16 mouse cellular contexts compared by ENCODE assay signal in genomic region chr7:74719321-74719720, GRCm38 (mm10).
DNase-seq lines count a peak whose midpoint lies in the region; ATAC-seq and TF ChIP-seq lines count a peak whose summit lies in the region.
"Had no signal": no experiment of that assay in that cellular context is flagged by ENCODE, and none has a peak within 500 bp of the region (broad histone marks: within the 10 kb centered on the region; RNA-seq: fewer than 3 reads in every experiment).

No protein-coding gene starts in this region.

- no peaks in the 10 kb centered on the region for H3K9me3 ChIP-seq in lung, postnatal 0 days (ENCODE audit: low read length)
- H3K9me3 ChIP-seq in hindbrain, postnatal 0 days (ENCODE audit: low read length), result no peaks in the 10 kb centered on the region
- H3K9me3 ChIP-seq: forebrain, embryonic 15.5 days; hindbrain, embryonic 15.5 days; liver, embryonic 12.5 days; lung, embryonic 15.5 days had no signal

- DNase-seq in layer of hippocampus, adult 18-20 months (ENCODE audit: low spot score in 2 of 2), result peak; percentile 30 to 68
- no peak for DNase-seq in layer of hippocampus, adult 9-10 months (ENCODE audit: low spot score)
- peak; percentile 44 to 55 for DNase-seq in left cerebral cortex, adult 2 months (ENCODE audit: extremely low spot score in 1 of 2, low spot score in 2 of 2)
- DNase-seq in right cerebral cortex, postnatal 25 days, result peak; percentile 44
- no peak for DNase-seq in lung, postnatal 0 days (ENCODE audit: low spot score)
- no peak for DNase-seq in hindbrain, postnatal 0 days (ENCODE audit: low spot score)
- DNase-seq: adrenal gland, postnatal 14 days; cerebellum, adult 9-11 months; gastrocnemius, postnatal 10 days; kidney, adult 18-20 months had no signal

- TF ChIP-seq EP300 in lung, postnatal 0 days (IDR thresholded peaks at IDR 0.05), result no peak

- 93% methylated on average over 14 of the region's 14 CpGs for WGBS in lung, postnatal 0 days
- WGBS in hindbrain, postnatal 0 days, result 93% methylated on average over 14 of the region's 14 CpGs

- H3K27ac ChIP-seq in left cerebral cortex, adult 2 months, result no peak overlapping the region
- H3K27ac ChIP-seq in lung, postnatal 0 days (ENCODE audit: low read length), result no peak overlapping the region
- H3K27ac ChIP-seq in hindbrain, postnatal 0 days, result no peak overlapping the region
- H3K27ac ChIP-seq: forebrain, embryonic 15.5 days; hindbrain, embryonic 15.5 days; liver, embryonic 12.5 days; lung, embryonic 15.5 days had no signal

- intact Hi-C loops in left cerebral cortex, adult 2 months (cut with DNase I), result loop anchor here (5.0 to 10.0 kb wide), 4 partner anchors 155 to 383 kb away; no protein-coding TSS in a partner anchor

- H3K27me3 ChIP-seq in lung, postnatal 0 days (replicated peaks; ENCODE audit: insufficient read depth, low read length), result no peaks in the 10 kb centered on the region
- H3K27me3 ChIP-seq in hindbrain, postnatal 0 days (ENCODE audit: insufficient read depth, low read length), result no peaks in the 10 kb centered on the region
- H3K27me3 ChIP-seq: forebrain, embryonic 15.5 days; hindbrain, embryonic 15.5 days; liver, embryonic 12.5 days; lung, embryonic 15.5 days had no signal

- H3K9ac ChIP-seq in lung, postnatal 0 days (replicated peaks; ENCODE audit: low read depth), result no peak overlapping the region
- H3K9ac ChIP-seq in hindbrain, postnatal 0 days (replicated peaks; ENCODE audit: low read length), result no peak overlapping the region
- H3K9ac ChIP-seq: forebrain, embryonic 15.5 days; hindbrain, embryonic 15.5 days; liver, embryonic 12.5 days; lung, embryonic 15.5 days had no signal

- no peaks in the 10 kb centered on the region for H3K4me1 ChIP-seq in lung, postnatal 0 days (ENCODE audit: insufficient read depth, low read depth, low read length)
- H3K4me1 ChIP-seq in hindbrain, postnatal 0 days (ENCODE audit: insufficient read depth, low read length), result no peaks in the 10 kb centered on the region
- H3K4me1 ChIP-seq: forebrain, embryonic 15.5 days; hindbrain, embryonic 15.5 days; liver, embryonic 12.5 days had no signal

- no peak overlapping the region for H3K4me2 ChIP-seq in lung, postnatal 0 days (replicated peaks; ENCODE audit: low read depth, low read length)
- no peak overlapping the region for H3K4me2 ChIP-seq in hindbrain, postnatal 0 days (ENCODE audit: low read depth, low read length)
- H3K4me2 ChIP-seq: forebrain, embryonic 15.5 days; hindbrain, embryonic 15.5 days; liver, embryonic 12.5 days had no signal

- no peak overlapping the region for H3K4me3 ChIP-seq in left cerebral cortex, adult 2 months
- no peak overlapping the region for H3K4me3 ChIP-seq in lung, postnatal 0 days (ENCODE audit: low read depth, low read length)
- no peak overlapping the region for H3K4me3 ChIP-seq in hindbrain, postnatal 0 days (ENCODE audit: low read length)
- H3K4me3 ChIP-seq: forebrain, embryonic 15.5 days; hindbrain, embryonic 15.5 days; liver, embryonic 12.5 days; lung, embryonic 15.5 days had no signal

- peak; percentile 92 for ATAC-seq in frontal cortex, adult (ENCODE audit: low TSS enrichment)
- ATAC-seq in lung, postnatal 0 days, result no peak
- no peak for ATAC-seq in hindbrain, postnatal 0 days
- ATAC-seq: forebrain, embryonic 15.5 days; liver, embryonic 12.5 days; midbrain, embryonic 16.5 days had no signal

- H3K36me3 ChIP-seq in lung, postnatal 0 days (ENCODE audit: insufficient read depth, low read length), result no peaks in the 10 kb centered on the region
- no peaks in the 10 kb centered on the region for H3K36me3 ChIP-seq in hindbrain, postnatal 0 days (ENCODE audit: insufficient read depth, low read length)
- H3K36me3 ChIP-seq: forebrain, embryonic 15.5 days; hindbrain, embryonic 15.5 days; liver, embryonic 12.5 days; lung, embryonic 15.5 days had no signal

- TF ChIP-seq CTCF in left cerebral cortex, adult 2 months (IDR thresholded peaks at IDR 0.05), result no peak
- no peak for TF ChIP-seq CTCF in lung, postnatal 0 days (IDR thresholded peaks at IDR 0.05)
- TF ChIP-seq CTCF in hindbrain, postnatal 0 days (IDR thresholded peaks at IDR 0.05; ENCODE audit: low read depth), result no peak

Comparison
In these comparisons a context has a peak if more than half of its experiments do, and no peak if none do; other contexts are left out.
1. DNase-seq: peak in layer of hippocampus, adult 18-20 months (2 of 2), left cerebral cortex, adult 2 months (2 of 2) and right cerebral cortex, postnatal 25 days (single experiment); none in layer of hippocampus, adult 9-10 months (single experiment), lung, postnatal 0 days (single experiment) and hindbrain, postnatal 0 days (single experiment).